Mouse (Mus musculus) c-Kit-positive CD71-positive TER-119-positive erythroid progenitor cells, embryonic 14.5 days (primary cell): ENCODE measurements around the gene 1700029J07Rik.
A peak's percentile ranks its signal among the peaks of the same experiment; 100 is the strongest.

Source experiments
- DNase-seq: peaks from one replicate; pipeline ENCODE4 v3.0.0-alpha.2; 2013; ENCODE audit warnings: low spot score

Gene 1700029J07Rik

GRCm38 (mm10) chr8:45950622-45951021 lies 24.4 kb downstream of the 1700029J07Rik start:
- no peak for DNase-seq

- no peak for DNase-seq
These were observed 28.8 kb downstream of the 1700029J07Rik start for GRCm38 (mm10) chr8:45946283-45946682.

GRCm38 (mm10) chr8:45936986-45937385 lies 38.1 kb downstream of the 1700029J07Rik start:
- no peak for DNase-seq

- peak; percentile 71 for DNase-seq
These were observed 40.5 kb downstream of the 1700029J07Rik start, which contains the start of gene Ccdc110 for GRCm38 (mm10) chr8:45934582-45935014. Ccdc110 (plus strand) TSS chr8:45934619.

- no peak for DNase-seq
These were observed 52.9 kb downstream of the 1700029J07Rik start for GRCm38 (mm10) chr8:45922116-45922515.

GRCm38 (mm10) chr8:45920392-45920791 lies 54.7 kb downstream of the 1700029J07Rik start:
- no peak for DNase-seq

GRCm38 (mm10) chr8:45918891-45919290 lies 56.2 kb downstream of the 1700029J07Rik start:
- no peak for DNase-seq

- no peak for DNase-seq
These were observed 57.9 kb downstream of the 1700029J07Rik start for GRCm38 (mm10) chr8:45917040-45917679.

GRCm38 (mm10) chr8:45916496-45916895 lies 58.6 kb downstream of the 1700029J07Rik start:
- no peak for DNase-seq

- DNase-seq, result no peak
These were observed 61.3 kb downstream of the 1700029J07Rik start for GRCm38 (mm10) chr8:45913707-45914106.

- DNase-seq, result no peak
These were observed 68.8 kb downstream of the 1700029J07Rik start for GRCm38 (mm10) chr8:45906251-45906619.

- no peak for DNase-seq
These were observed 69.3 kb downstream of the 1700029J07Rik start for GRCm38 (mm10) chr8:45905591-45906250.

GRCm38 (mm10) chr8:45903659-45904058 lies 71.4 kb downstream of the 1700029J07Rik start:
- DNase-seq, result no peak
